Mouse (Mus musculus) lung, postnatal 0 days (tissue): Measurements from ENCODE around the gene Rpl3.

Experiments used
- CTCF ChIP-seq: IDR thresholded peaks from 2 replicates; pipeline ENCODE4 v1.5.1; 2016; ENCODE audit warnings: antibody characterized with exemption, mild to moderate bottlenecking
- EP300 ChIP-seq: IDR thresholded peaks from 2 replicates; pipeline ENCODE4 v1.6.1; 2016; ENCODE audit warnings: antibody characterized with exemption, mild to moderate bottlenecking, control low read depth

- TF ChIP-seq CTCF (no peak), EP300 (no peak)
These were observed 6.4 kb upstream of the Rpl3 start for GRCm38 (mm10) chr15:80097999-80098461.
